Mouse (Mus musculus) lung, embryonic 15.5 days (tissue): ENCODE measurements around the gene Hes1. TPM values are rescaled to one million over a fixed set of nuclear protein-coding genes. Genes with fewer than 3 reads are reported as not detected.

Source experiments
- ATAC-seq: fragments of 200-750 bp; cut with Nextera tagmentation; 2 replicates; pipeline ENCODE4 v1.8.0; 2017; ENCODE audit warnings: moderate number of reproducible peaks, borderline replicate concordance; ENCODE audit not compliant: low FRiP score, low TSS enrichment; ENCODE audit errors: extremely low read depth
- H3K27ac ChIP-seq: fragments of 300-500 bp; sonication (generic); 2 replicates; pipeline ENCODE4 v1.5.1; 2015; ENCODE audit warnings: moderate library complexity, mild to moderate bottlenecking, inconsistent platforms
- H3K27me3 ChIP-seq: fragments of 300-500 bp; sonication (generic); 2 replicates; pipeline ENCODE4 v1.6.1; 2015; ENCODE audit warnings: inconsistent platforms
- H3K36me3 ChIP-seq: fragments of 300-500 bp; sonication (generic); 2 replicates; pipeline ENCODE4 v1.6.1; 2015; ENCODE audit warnings: inconsistent platforms
- H3K4me1 ChIP-seq: fragments of 300-500 bp; sonication (generic); 2 replicates; pipeline ENCODE4 v1.6.1; 2015; ENCODE audit warnings: inconsistent platforms
- H3K4me2 ChIP-seq: fragments of 300-500 bp; sonication (generic); 2 replicates; pipeline ENCODE4 v1.6.1; 2015; ENCODE audit warnings: inconsistent platforms, mild to moderate bottlenecking, moderate library complexity
- H3K4me3 ChIP-seq: fragments of 300-500 bp; sonication (generic); 2 replicates; pipeline ENCODE4 v1.5.1; 2015; ENCODE audit warnings: mild to moderate bottlenecking, inconsistent platforms
- H3K9ac ChIP-seq: fragments of 300-500 bp; sonication (generic); 2 replicates; pipeline ENCODE4 v1.6.1; 2015; ENCODE audit warnings: inconsistent platforms
- H3K9me3 ChIP-seq: fragments of 300-500 bp; sonication (generic); 2 replicates; pipeline ENCODE4 v1.6.1; 2016; ENCODE audit warnings: inconsistent platforms
- WGBS: fragments of 180-500 bp; shearing (Covaris S2); methylation state at CpG from one replicate; pipeline ENCODE4 v1.1.7; 2015; 5-methylcytosine and 5-hydroxymethylcytosine counted together
- polyA plus RNA-seq: library from polyadenylated mRNA; unstranded; fragments of >200 nt; fragmentation: Nextera tagmentation; extraction: Ambion mirVana; gene quantifications from 2 replicates; pipeline ENCODE4 v1.2.1, GENCODE M21; 2015

The Hes1 gene
- 47.1 and 49.2 TPM in 2 replicates for polyA plus RNA-seq

GRCm38 (mm10) chr16:30063984-30064453, at the start of gene Hes1:
TSS of gene Hes1 (plus strand) at chr16:30064384.
- ATAC-seq, result peak; percentile 84
- peak within 1 kb of the TSS; percentile 99 for H3K27ac ChIP-seq
- peak within 1 kb of the TSS; percentile 77 for H3K4me3 ChIP-seq
- whole genome bisulfite sequencing, result under 1% methylated on average over 55 of the region's 57 CpGs
- no peaks in the 10 kb centered on the region for H3K27me3 ChIP-seq
- peaks cover 51% of the 10 kb centered on the region for H3K4me1 ChIP-seq
- no peaks in the 10 kb centered on the region for H3K9me3 ChIP-seq
- peak within 1 kb of the TSS; percentile 85 for H3K4me2 ChIP-seq
- H3K9ac ChIP-seq, result peak within 1 kb of the TSS; percentile 89
- H3K36me3 ChIP-seq, result no peaks in the 10 kb centered on the region

DNA sequence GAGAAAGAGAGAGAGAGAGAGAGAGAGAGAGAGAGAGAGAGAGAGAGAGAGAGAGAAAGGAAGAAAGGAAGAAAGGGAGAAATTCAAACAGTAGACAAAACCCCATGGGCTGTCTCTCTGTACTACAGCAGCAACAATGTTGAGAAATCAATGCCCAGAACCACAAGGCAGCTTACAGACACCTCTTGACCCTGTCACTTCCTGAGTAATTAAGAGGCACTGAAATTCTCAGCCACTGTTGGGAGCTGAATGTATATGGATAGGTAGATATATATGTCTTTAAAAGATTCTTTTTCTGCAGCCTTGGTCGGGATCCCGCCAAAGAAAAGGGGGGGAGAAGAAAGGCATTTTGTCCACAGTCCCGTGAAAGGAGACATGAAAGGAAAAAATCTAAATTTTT, 48.1 kb upstream of the Hes1 start:
- Histone ChIP-seq H3K27me3 (no peaks in the 10 kb centered on the region), H3K9ac (no peak overlapping the region), H3K4me3 (no peak overlapping the region), H3K4me1 (peaks cover 22% of the 10 kb centered on the region), H3K27ac (no peak overlapping the region), H3K36me3 (no peaks in the 10 kb centered on the region), H3K4me2 (no peak overlapping the region), H3K9me3 (no peaks in the 10 kb centered on the region)
- WGBS, result 10% methylated on average over 3 of the region's 3 CpGs
- ATAC-seq, result no peak

GRCm38 (mm10) chr16:30020124-30020523, 44.1 kb upstream of the Hes1 start:
- H3K4me3 ChIP-seq, result no peak overlapping the region
- H3K27me3 ChIP-seq, result no peaks in the 10 kb centered on the region
- H3K36me3 ChIP-seq, result no peaks in the 10 kb centered on the region
- peak; percentile 24; the same call in 1 of the 2 replicates for ATAC-seq
- peaks cover 22% of the 10 kb centered on the region for H3K4me1 ChIP-seq
- H3K4me2 ChIP-seq, result peak overlapping the region; percentile 14; the same call in 1 of the 2 replicates
- WGBS, result 25% methylated on average over 13 of the region's 13 CpGs
- no peak overlapping the region for H3K27ac ChIP-seq
- no peak overlapping the region for H3K9ac ChIP-seq
- no peaks in the 10 kb centered on the region for H3K9me3 ChIP-seq

DNA sequence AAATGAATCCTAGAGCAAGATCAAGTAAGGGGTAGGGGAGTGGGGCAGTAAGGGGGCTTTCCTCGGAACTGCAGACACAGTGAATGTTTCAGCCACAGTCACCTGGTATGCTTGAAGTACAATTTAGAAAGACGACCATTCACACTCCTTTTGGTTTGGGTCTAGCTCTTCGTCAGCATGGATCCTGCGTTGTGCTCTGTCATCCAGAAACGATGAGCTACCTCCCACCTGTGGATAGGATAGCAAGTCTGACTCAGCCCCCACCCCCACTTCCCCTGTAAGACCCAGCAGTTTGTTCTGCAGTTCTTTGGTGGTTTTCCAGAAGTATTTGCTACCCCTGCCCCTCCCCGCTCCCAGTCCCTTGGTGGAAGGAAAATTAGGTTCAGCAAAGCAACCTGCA, 41.8 kb upstream of the Hes1 start:
- H3K4me2 ChIP-seq, result no peak overlapping the region
- WGBS, result 72% methylated on average over 6 of the region's 6 CpGs
- no peak for ATAC-seq
- H3K36me3 ChIP-seq, result no peaks in the 10 kb centered on the region
- H3K9ac ChIP-seq, result no peak overlapping the region
- no peak overlapping the region for H3K27ac ChIP-seq
- no peak overlapping the region for H3K4me3 ChIP-seq
- H3K27me3 ChIP-seq, result no peaks in the 10 kb centered on the region
- H3K9me3 ChIP-seq, result no peaks in the 10 kb centered on the region
- H3K4me1 ChIP-seq, result peaks cover 12% of the 10 kb centered on the region

- no peaks in the 10 kb centered on the region for H3K27me3 ChIP-seq
- no peak for ATAC-seq
- WGBS, result 76% methylated on average over 16 of the region's 16 CpGs
These were observed 41.0 kb upstream of the Hes1 start for GRCm38 (mm10) chr16:30022890-30023797.

GRCm38 (mm10) chr16:30024681-30025262, 39.4 kb upstream of the Hes1 start:
- H3K9ac ChIP-seq, result no peak overlapping the region
- no peak; the same call in 1 of the 2 replicates for ATAC-seq
- no peaks in the 10 kb centered on the region for H3K36me3 ChIP-seq
- no peaks in the 10 kb centered on the region for H3K9me3 ChIP-seq
- H3K27ac ChIP-seq, result no peak overlapping the region
- H3K27me3 ChIP-seq, result no peaks in the 10 kb centered on the region
- peaks cover 9% of the 10 kb centered on the region for H3K4me1 ChIP-seq
- whole genome bisulfite sequencing, result 61% methylated on average over 9 of the region's 9 CpGs
- no peak overlapping the region for H3K4me3 ChIP-seq
- H3K4me2 ChIP-seq, result no peak overlapping the region

More at GRCm38 (mm10) chr16:30022890-30023797, 41.0 kb upstream of the Hes1 start:
- Histone ChIP-seq H3K4me2 (no peak overlapping the region), H3K9ac (no peak overlapping the region), H3K9me3 (no peaks in the 10 kb centered on the region), H3K36me3 (no peaks in the 10 kb centered on the region), H3K27ac (no peak overlapping the region), H3K4me1 (peaks cover 12% of the 10 kb centered on the region), H3K4me3 (no peak overlapping the region)

GRCm38 (mm10) chr16:30028184-30028583, 36.0 kb upstream of the Hes1 start:
- no peak overlapping the region for H3K27ac ChIP-seq
- no peak for ATAC-seq
- H3K4me1 ChIP-seq, result no peaks in the 10 kb centered on the region
- H3K9me3 ChIP-seq, result no peaks in the 10 kb centered on the region
- H3K9ac ChIP-seq, result no peak overlapping the region
- WGBS, result 73% methylated on average over 6 of the region's 6 CpGs
- H3K27me3 ChIP-seq, result no peaks in the 10 kb centered on the region
- no peaks in the 10 kb centered on the region for H3K36me3 ChIP-seq
- H3K4me2 ChIP-seq, result no peak overlapping the region
- no peak overlapping the region for H3K4me3 ChIP-seq

DNA sequence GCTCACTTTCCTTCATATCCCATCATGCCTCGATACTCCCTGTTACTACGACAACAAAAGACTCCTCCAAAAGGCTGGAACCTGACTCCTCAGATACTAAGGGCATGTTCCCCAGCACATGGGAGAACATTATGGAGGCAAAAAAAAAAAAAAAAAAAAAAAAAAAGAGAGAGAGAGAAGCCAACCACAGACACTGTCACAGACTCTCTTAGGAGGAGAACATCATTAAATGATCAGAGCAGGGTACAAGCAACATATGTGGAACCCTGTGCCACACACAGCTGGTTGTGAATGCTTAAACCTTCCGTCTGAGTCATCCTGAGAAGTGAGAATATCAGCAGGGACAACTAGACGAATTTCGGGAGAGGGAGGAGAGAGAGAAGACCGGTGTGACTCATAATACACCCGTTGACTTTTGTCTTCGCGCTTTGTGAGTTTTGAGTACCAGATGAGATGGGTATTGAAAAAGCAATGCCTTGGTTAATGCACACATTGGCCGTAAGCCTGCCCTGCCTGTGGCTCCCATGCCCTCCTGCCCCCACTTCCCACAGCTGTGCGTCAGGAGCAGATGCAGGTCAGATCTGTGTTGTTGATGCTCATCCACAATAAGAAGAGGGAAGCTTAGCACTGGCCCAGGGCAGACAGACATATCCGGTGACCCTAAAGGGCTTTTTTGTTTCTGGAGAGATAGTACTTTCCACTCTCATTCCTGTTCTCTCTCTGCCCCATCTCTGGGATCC, 34.8 kb upstream of the Hes1 start:
- H3K27me3 ChIP-seq, result no peaks in the 10 kb centered on the region
- no peak overlapping the region for H3K9ac ChIP-seq
- no peak overlapping the region for H3K4me3 ChIP-seq
- no peaks in the 10 kb centered on the region for H3K36me3 ChIP-seq
- H3K4me2 ChIP-seq, result no peak overlapping the region
- H3K4me1 ChIP-seq, result peaks cover 9% of the 10 kb centered on the region
- 72% methylated on average over 12 of the region's 12 CpGs for WGBS
- H3K27ac ChIP-seq, result no peak overlapping the region
- H3K9me3 ChIP-seq, result no peaks in the 10 kb centered on the region
- ATAC-seq, result no peak

DNA sequence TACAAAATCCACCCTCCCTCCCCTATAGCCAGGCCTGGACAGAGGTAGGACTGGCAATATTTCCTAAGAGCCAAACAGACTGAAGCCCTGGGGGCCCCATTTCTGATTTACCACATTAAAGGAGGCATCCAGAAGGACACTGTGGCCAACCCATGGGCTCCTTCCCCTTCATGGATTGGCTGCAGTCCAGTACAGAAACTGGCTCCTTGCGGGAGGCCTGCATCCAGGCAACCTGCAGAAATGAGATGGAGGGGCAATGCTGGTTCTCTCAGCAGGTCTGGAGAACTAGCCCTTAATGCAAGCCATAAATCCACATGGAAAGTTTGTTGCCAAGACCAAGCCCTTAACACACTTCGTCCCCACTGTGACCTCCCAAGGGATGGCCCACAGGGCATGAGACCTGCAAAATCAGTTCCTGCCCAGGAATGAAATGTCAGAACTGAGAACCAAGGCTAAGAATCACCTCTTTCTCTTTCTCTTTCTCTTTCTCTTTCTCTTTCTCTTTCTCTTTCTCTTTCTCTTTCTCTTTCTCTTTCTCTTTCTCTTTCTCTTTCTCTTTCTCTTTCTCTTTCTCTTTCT, 31.8 kb upstream of the Hes1 start:
- no peaks in the 10 kb centered on the region for H3K27me3 ChIP-seq
- no peak overlapping the region for H3K4me3 ChIP-seq
- no peaks in the 10 kb centered on the region for H3K36me3 ChIP-seq
- no peak overlapping the region for H3K4me2 ChIP-seq
- ATAC-seq, result no peak
- no peak overlapping the region for H3K27ac ChIP-seq
- H3K9me3 ChIP-seq, result no peaks in the 10 kb centered on the region
- peaks cover 14% of the 10 kb centered on the region for H3K4me1 ChIP-seq
- H3K9ac ChIP-seq, result no peak overlapping the region
- WGBS, result 77% methylated on average over 2 of the region's 2 CpGs

- H3K4me2 ChIP-seq, result no peak overlapping the region
- no peaks in the 10 kb centered on the region for H3K9me3 ChIP-seq
- H3K36me3 ChIP-seq, result no peaks in the 10 kb centered on the region
- H3K9ac ChIP-seq, result no peak overlapping the region
- no peak overlapping the region for H3K27ac ChIP-seq
- no peak overlapping the region for H3K4me3 ChIP-seq
- H3K27me3 ChIP-seq, result no peaks in the 10 kb centered on the region
- ATAC-seq, result no peak
- WGBS, result 72% methylated on average over 3 of the region's 3 CpGs
- peaks cover 14% of the 10 kb centered on the region for H3K4me1 ChIP-seq
These were observed 30.8 kb upstream of the Hes1 start for GRCm38 (mm10) chr16:30033390-30033789.

DNA sequence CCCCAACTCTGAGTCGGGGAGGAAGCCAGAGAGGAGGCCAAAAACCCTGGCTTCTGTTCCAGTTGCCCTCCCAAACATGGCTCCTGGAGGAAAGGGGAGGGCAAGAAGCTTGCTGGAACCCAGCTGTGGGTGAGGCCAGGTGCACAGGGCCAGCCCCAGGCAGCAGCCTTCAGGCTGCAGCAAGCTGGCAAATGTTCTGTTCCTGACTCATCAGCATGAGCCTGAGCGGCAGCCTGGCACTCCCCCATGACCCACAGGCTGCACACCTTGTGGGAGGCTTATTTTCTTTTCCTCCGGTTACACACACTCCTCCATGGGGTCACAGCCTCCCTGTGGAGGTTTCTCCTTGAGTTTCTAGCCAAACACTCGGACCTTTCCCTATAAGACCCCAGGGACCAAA, 30.2 kb upstream of the Hes1 start:
- H3K4me3 ChIP-seq, result no peak overlapping the region
- ATAC-seq, result no peak
- H3K4me2 ChIP-seq, result no peak overlapping the region
- peak overlapping the region; percentile 8; the same call in 1 of the 2 replicates for H3K27ac ChIP-seq
- H3K36me3 ChIP-seq, result no peaks in the 10 kb centered on the region
- H3K4me1 ChIP-seq, result peaks cover 14% of the 10 kb centered on the region
- H3K27me3 ChIP-seq, result no peaks in the 10 kb centered on the region; the same call in 1 of the 2 replicates
- WGBS, result 33% methylated on average over 4 of the region's 4 CpGs
- no peaks in the 10 kb centered on the region for H3K9me3 ChIP-seq
- no peak overlapping the region for H3K9ac ChIP-seq
